Mouse (Mus musculus): Measurements from ENCODE around the gene Jmjd1c. TPM values are rescaled to one million over a fixed set of nuclear protein-coding genes. Genes with fewer than 3 reads are reported as not detected.
A peak's percentile ranks its signal among the peaks of the same experiment; 100 is the strongest.

Gene Jmjd1c
- total and polyA plus RNA-seq, 2 experiments from 2014 or later, result 45.1 to 63.8 TPM

DNA sequence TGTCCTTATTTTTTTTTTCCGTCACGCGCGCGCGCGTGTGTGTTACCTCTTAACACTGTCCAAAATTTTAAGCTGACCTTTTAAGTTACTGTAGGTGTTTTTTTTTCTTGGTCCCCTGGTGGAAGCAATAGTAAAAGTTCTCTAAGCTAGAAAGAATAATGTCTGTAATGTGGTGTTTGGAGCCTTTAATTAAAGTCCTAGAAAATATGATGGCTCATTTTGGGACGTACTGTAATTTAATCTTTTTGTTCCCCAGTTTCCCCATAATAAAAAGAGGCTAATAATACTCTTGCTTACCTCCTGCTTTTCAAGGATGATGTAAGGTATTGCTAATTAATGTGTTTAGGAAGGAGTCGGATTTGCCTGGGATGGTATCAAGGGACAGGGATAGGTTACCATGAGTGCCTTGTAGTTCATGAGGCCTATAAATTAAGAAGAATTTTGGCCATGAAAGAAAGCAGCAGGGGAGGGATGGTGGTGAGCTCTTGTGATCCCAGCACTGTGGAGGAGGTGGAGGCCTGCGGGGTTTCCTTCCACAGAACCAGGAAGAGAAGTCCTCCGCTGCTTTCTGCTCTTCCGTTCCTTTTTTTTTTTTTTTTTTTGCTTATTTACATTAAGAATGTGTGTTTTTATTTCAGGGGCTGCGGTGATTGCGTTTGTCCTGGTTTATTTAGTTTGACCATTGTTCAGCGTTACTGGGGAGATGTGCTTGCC is 1.7 kb downstream of the Jmjd1c start:
- peak overlapping the region; percentile 75 for H3K4me2 ChIP-seq (ENCODE audit: low read depth, low read length, poor library complexity, severe bottlenecking)
- peaks cover 24% of the 10 kb centered on the region for H3K4me1 ChIP-seq (ENCODE audit: insufficient read depth, low read length)
- no peaks in the 10 kb centered on the region for H3K36me3 ChIP-seq (ENCODE audit: insufficient read depth, low read length)
- DNase-seq (ENCODE audit: low spot score) (peak; percentile 40), ATAC-seq (ENCODE audit: low FRiP score) (no peak)
- no peaks in the 10 kb centered on the region for H3K27me3 ChIP-seq (ENCODE audit: insufficient read depth, low read length)
- peak; percentile 26; the same call in 1 of the 2 replicates for TF ChIP-seq CTCF (IDR thresholded peaks at IDR 0.05)
- peak overlapping the region; percentile 94 for H3K27ac ChIP-seq (ENCODE audit: low read depth, low read length)
- peak overlapping the region; percentile 93 for H3K9ac ChIP-seq (replicated peaks; ENCODE audit: low read length, poor library complexity, severe bottlenecking)
- H3K9me3 ChIP-seq (ENCODE audit: low read length), result no peaks in the 10 kb centered on the region
- H3K4me3 ChIP-seq (ENCODE audit: low read depth, low read length), result peak overlapping the region; percentile 88
- WGBS, result 2% methylated on average over 15 of the region's 15 CpGs

DNA sequence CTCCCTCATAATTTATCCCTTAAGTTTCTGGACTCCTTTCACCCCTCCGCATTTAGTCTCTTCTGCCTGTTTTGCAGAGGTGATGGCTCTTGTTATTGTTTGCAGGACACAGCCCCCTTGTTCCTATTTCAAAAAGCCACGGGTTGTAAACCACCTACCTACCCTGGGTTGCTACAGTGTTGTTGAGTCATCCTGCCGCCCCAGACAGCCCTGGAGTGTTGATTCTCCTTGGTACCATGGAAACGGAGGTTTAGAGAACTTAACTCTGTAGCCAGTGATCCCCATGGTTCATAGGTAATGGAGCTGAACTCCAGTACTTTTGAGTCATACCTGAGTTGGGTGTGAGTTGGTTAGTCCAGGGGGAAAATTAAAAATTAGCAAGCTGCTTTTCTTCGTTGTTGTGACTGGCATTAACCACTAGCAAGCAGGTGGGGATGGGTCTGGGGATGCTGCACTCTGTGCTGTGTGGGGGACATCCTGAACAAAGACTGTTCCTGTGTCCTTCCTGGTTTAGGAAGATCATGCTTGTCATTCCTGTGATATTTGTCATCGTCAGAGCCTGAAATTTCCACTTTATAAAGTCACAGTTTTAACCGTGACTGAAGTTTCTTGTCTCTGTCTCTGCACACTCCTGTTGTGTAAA is 2.6 kb downstream of the Jmjd1c start:
- Histone ChIP-seq H3K36me3 (ENCODE audit: insufficient read depth, low read length) (no peaks in the 10 kb centered on the region), H3K4me2 (ENCODE audit: low read depth, low read length, poor library complexity, severe bottlenecking) (peak overlapping the region; percentile 75), H3K4me3 (ENCODE audit: low read depth, low read length) (peak overlapping the region; percentile 88), H3K27me3 (ENCODE audit: insufficient read depth, low read length) (no peaks in the 10 kb centered on the region), H3K27ac (ENCODE audit: low read depth, low read length) (no peak overlapping the region), H3K9ac (replicated peaks; ENCODE audit: low read length, poor library complexity, severe bottlenecking) (peak overlapping the region; percentile 39), H3K9me3 (ENCODE audit: low read length) (no peaks in the 10 kb centered on the region), H3K4me1 (ENCODE audit: insufficient read depth, low read length) (peaks cover 24% of the 10 kb centered on the region)
- 17% methylated on average over 7 of the region's 7 CpGs for WGBS
- ATAC-seq (ENCODE audit: low FRiP score) (no peak), DNase-seq (ENCODE audit: low spot score) (no peak)
- no peak for TF ChIP-seq CTCF (IDR thresholded peaks at IDR 0.05)

DNA sequence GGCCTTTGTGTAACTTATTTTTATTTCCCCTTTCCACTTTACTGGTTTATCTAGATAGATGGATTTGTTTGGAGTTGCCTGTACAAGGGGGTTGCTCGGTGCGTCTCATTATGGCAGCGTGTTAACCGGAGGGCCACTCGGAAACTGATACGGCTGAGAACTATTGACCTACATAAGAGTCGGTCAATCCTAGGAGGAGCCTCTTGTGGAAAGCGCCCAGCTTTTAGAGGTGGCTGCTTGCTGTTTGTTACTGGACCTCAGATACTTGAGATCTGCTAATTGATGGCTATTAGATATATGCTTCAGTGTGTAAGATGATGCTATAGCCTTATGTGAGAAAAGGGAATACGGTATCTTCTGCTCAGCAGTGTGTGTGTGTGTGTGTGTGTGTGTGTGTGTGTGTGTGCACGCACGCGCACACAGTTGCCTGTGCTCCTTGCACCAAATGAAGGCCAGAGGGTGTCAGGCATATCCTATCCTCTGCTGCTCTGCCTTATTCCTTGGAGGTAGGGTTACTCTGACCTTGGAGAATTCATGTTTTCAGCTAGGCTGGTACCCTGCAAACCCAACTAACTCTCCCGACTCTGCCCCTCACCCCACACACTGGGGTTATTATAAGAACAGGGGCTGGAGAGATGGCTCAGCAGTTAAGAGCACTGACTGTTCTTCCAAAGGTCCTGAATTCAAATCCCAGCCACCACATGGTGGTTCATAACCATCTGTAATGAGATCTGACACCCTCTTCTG is 3.4 kb downstream of the Jmjd1c start:
- no peak for TF ChIP-seq CTCF (IDR thresholded peaks at IDR 0.05)
- Histone ChIP-seq H3K9me3 (ENCODE audit: low read length) (no peaks in the 10 kb centered on the region), H3K4me3 (ENCODE audit: low read depth, low read length) (peak overlapping the region; percentile 88; the same call in 1 of the 2 replicates), H3K4me2 (ENCODE audit: low read depth, low read length, poor library complexity, severe bottlenecking) (peak overlapping the region; percentile 75), H3K27me3 (ENCODE audit: insufficient read depth, low read length) (no peaks in the 10 kb centered on the region), H3K4me1 (ENCODE audit: insufficient read depth, low read length) (peaks cover 28% of the 10 kb centered on the region), H3K27ac (ENCODE audit: low read depth, low read length) (no peak overlapping the region), H3K36me3 (ENCODE audit: insufficient read depth, low read length) (no peaks in the 10 kb centered on the region), H3K9ac (replicated peaks; ENCODE audit: low read length, poor library complexity, severe bottlenecking) (no peak overlapping the region)
- WGBS, result 58% methylated on average over 13 of the region's 13 CpGs
- DNase-seq (ENCODE audit: low spot score) (no peak), ATAC-seq (ENCODE audit: low FRiP score) (no peak)

DNA sequence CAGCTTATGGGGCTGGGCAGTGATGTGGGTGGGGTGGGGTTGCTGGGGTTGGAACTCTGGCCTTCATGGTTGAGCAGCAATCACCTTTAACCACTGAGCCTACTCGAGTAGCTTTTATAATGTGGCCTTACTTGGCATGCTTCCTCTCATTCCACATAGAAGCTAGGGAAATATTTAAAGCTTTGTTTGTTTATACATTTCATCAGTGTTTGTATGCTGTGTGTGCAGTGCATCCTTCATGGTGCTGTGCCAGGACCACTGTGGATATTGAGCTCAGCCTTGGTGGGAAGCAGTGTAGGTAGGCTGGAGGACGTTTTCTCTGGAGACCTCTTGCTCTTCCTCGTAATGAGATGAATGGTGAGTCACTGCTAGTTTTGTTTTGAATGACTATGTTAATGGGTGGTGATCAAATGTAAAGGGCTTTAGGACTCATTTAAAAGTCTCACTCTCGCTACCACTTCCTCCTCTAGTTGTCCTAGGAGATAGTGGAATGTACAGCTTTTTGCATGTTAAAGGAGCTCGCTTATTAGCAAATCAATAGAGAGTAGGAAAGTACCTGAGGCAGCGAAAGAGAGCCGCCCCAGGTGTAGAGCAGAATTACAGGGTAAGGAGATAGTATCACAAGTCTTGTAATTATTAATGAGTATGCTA is 4.2 kb downstream of the Jmjd1c start:
- Histone ChIP-seq H3K36me3 (ENCODE audit: insufficient read depth, low read length) (no peaks in the 10 kb centered on the region), H3K9me3 (ENCODE audit: low read length) (no peaks in the 10 kb centered on the region), H3K27ac (ENCODE audit: low read depth, low read length) (no peak overlapping the region), H3K4me2 (ENCODE audit: low read depth, low read length, poor library complexity, severe bottlenecking) (no peak overlapping the region), H3K4me1 (ENCODE audit: insufficient read depth, low read length) (peaks cover 31% of the 10 kb centered on the region), H3K9ac (replicated peaks; ENCODE audit: low read length, poor library complexity, severe bottlenecking) (no peak overlapping the region), H3K4me3 (ENCODE audit: low read depth, low read length) (no peak overlapping the region), H3K27me3 (ENCODE audit: insufficient read depth, low read length) (no peaks in the 10 kb centered on the region)
- 26% methylated on average over 7 of the region's 7 CpGs for WGBS
- ATAC-seq (ENCODE audit: low FRiP score) (no peak), DNase-seq (ENCODE audit: low spot score) (peak; percentile 34)
- TF ChIP-seq CTCF (IDR thresholded peaks at IDR 0.05), result peak; percentile 21; the same call in 1 of the 2 replicates

DNA sequence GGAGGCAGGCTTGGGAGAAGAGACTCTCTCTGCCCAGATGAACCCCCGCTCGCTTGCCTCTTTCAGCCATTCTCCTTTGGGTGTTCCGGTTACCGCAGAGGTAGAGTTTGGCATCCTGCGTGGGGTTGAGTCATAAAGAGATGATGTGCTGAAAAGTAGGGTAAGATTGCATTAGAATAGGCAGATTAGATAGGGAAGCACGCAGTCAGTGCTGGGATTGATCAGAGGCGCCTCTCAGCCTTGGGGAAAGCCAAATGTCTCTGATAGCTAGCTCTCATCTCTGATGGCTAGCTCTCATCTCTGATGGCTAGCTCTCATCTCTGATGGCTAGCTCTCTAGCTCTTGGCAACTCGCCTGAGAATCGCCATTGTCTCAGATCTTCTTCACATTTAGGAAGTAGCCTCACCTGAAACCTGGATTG is 4.9 kb downstream of the Jmjd1c start:
- Histone ChIP-seq H3K4me1 (ENCODE audit: insufficient read depth, low read length) (peaks cover 31% of the 10 kb centered on the region), H3K4me2 (ENCODE audit: low read depth, low read length, poor library complexity, severe bottlenecking) (no peak overlapping the region), H3K9ac (replicated peaks; ENCODE audit: low read length, poor library complexity, severe bottlenecking) (no peak overlapping the region), H3K4me3 (ENCODE audit: low read depth, low read length) (no peak overlapping the region), H3K27ac (ENCODE audit: low read depth, low read length) (no peak overlapping the region), H3K9me3 (ENCODE audit: low read length) (no peaks in the 10 kb centered on the region), H3K27me3 (ENCODE audit: insufficient read depth, low read length) (no peaks in the 10 kb centered on the region), H3K36me3 (ENCODE audit: insufficient read depth, low read length) (no peaks in the 10 kb centered on the region)
- DNase-seq (ENCODE audit: low spot score) (no peak), ATAC-seq (ENCODE audit: low FRiP score) (no peak)
- 56% methylated on average over 9 of the region's 9 CpGs for WGBS
- TF ChIP-seq CTCF (IDR thresholded peaks at IDR 0.05), result no peak

Measured in midbrain, postnatal 0 days (tissue).